Mouse (Mus musculus) hindbrain, postnatal 0 days (tissue): ENCODE measurements around the gene Endov. TPM values are rescaled to one million over a fixed set of nuclear protein-coding genes. Genes with fewer than 3 reads are reported as not detected.

Experiments
- ATAC-seq: fragments of 200-750 bp; cut with Nextera tagmentation; 2 replicates; pipeline ENCODE4 v1.8.0; 2017; ENCODE audit warnings: mild to moderate bottlenecking, moderate TSS enrichment, moderate library complexity
- DNase-seq: peaks from one replicate; pipeline ENCODE4 v3.0.0-alpha.2; 2015; ENCODE audit warnings: low spot score
- H3K27ac ChIP-seq: fragments of 300-500 bp; sonication (generic); 2 replicates; pipeline ENCODE4 v1.5.1; 2014; ENCODE audit warnings: mild to moderate bottlenecking
- H3K27me3 ChIP-seq: fragments of 300-500 bp; sonication (generic); 2 replicates; pipeline ENCODE4 v1.6.1; 2014; ENCODE audit warnings: low read length, mixed read lengths; ENCODE audit not compliant: insufficient read depth
- H3K36me3 ChIP-seq: fragments of 300-500 bp; sonication (generic); 2 replicates; pipeline ENCODE4 v1.6.1; 2014; ENCODE audit warnings: low read length, mixed read lengths; ENCODE audit not compliant: insufficient read depth
- H3K4me1 ChIP-seq: fragments of 300-500 bp; sonication (generic); 2 replicates; pipeline ENCODE4 v1.6.1; 2014; ENCODE audit warnings: antibody characterized with exemption, low read length, mixed read lengths; ENCODE audit not compliant: insufficient read depth
- H3K4me2 ChIP-seq: fragments of 300-500 bp; sonication (generic); 2 replicates; pipeline ENCODE4 v1.6.1; 2014; ENCODE audit warnings: low read depth, mild to moderate bottlenecking, low read length, moderate library complexity, mixed read lengths
- H3K4me3 ChIP-seq: fragments of 300-500 bp; sonication (generic); 2 replicates; pipeline ENCODE4 v1.5.1; 2014; ENCODE audit warnings: low read length
- H3K9ac ChIP-seq: fragments of 300-500 bp; sonication (generic); replicated peaks from 2 replicates; pipeline ENCODE4 v1.6.1; 2014; ENCODE audit warnings: mild to moderate bottlenecking, low read length, moderate library complexity, mixed read lengths
- H3K9me3 ChIP-seq: fragments of 300-500 bp; sonication (generic); 2 replicates; pipeline ENCODE4 v1.6.1; 2016; ENCODE audit warnings: low read length, mixed read lengths
- CTCF ChIP-seq: IDR thresholded peaks from 2 replicates; pipeline ENCODE4 v1.5.1; 2016; ENCODE audit warnings: antibody characterized with exemption, control low read depth, low read depth
- WGBS: fragments of 180-500 bp; shearing (Covaris S2); extraction: QIAGEN DNeasy Blood & Tissue Kit; methylation state at CpG from one replicate; pipeline ENCODE4 v1.1.7; 2014; 5-methylcytosine and 5-hydroxymethylcytosine counted together
- polyA plus RNA-seq: library from polyadenylated mRNA; unstranded; fragments of >200 nt; fragmentation: Nextera tagmentation; extraction: Ambion mirVana; gene quantifications from 2 replicates; pipeline ENCODE4 v1.2.1, GENCODE M21; 2015
- total RNA-seq: library from RNA; depleted of rRNA; stranded (reverse); fragments of >200 nt; gene quantifications from 2 replicates; pipeline ENCODE4 v1.2.3, GENCODE M21; 2014; rRNA removed

The Endov gene
- total RNA-seq: 39.9 and 50.5 TPM in 2 replicates
- 12.8 and 13.4 TPM in 2 replicates for polyA plus RNA-seq

GRCm38 (mm10) chr11:119490861-119491689 lies at the start of gene Endov:
Endov (plus strand) TSS chr11:119491347.
- Histone ChIP-seq H3K36me3 (0 out of 2 replicates have a peak, but pooled peaks cover 4% of the 10 kb centered on the region), H3K9ac (peak within 1 kb of the TSS; percentile 84), H3K9me3 (no peaks in the 10 kb centered on the region), H3K27me3 (no peaks in the 10 kb centered on the region), H3K27ac (peak within 1 kb of the TSS; percentile 94), H3K4me3 (peak within 1 kb of the TSS; percentile 80), H3K4me2 (peak within 1 kb of the TSS; percentile 91), H3K4me1 (peaks cover 11% of the 10 kb centered on the region)
- ATAC-seq (peak; percentile 97), DNase-seq (peak; percentile 99)
- 2% methylated on average over 66 of the region's 66 CpGs for WGBS
- peak; percentile 99 for TF ChIP-seq CTCF

- H3K27me3 ChIP-seq: no peaks in the 10 kb centered on the region
- no peak overlapping the region for H3K9ac ChIP-seq
- no peak overlapping the region for H3K27ac ChIP-seq
- no peak overlapping the region for H3K4me3 ChIP-seq
- H3K9me3 ChIP-seq: no peaks in the 10 kb centered on the region
- no peaks in the 10 kb centered on the region for H3K4me1 ChIP-seq
- no peak overlapping the region for H3K4me2 ChIP-seq
- no peak for ATAC-seq
- TF ChIP-seq CTCF: no peak
- no peaks in the 10 kb centered on the region for H3K36me3 ChIP-seq
- WGBS: 89% methylated on average over 8 of the region's 8 CpGs
- no peak for DNase-seq
These were observed 48.9 kb upstream of the Endov start for GRCm38 (mm10) chr11:119442199-119442598.

- Histone ChIP-seq H3K9me3 (no peaks in the 10 kb centered on the region), H3K27ac (no peak overlapping the region), H3K4me3 (no peak overlapping the region), H3K4me1 (no peaks in the 10 kb centered on the region), H3K9ac (no peak overlapping the region), H3K36me3 (no peaks in the 10 kb centered on the region), H3K4me2 (no peak overlapping the region), H3K27me3 (no peaks in the 10 kb centered on the region)
- 81% methylated on average over 9 of the region's 9 CpGs for WGBS
- DNase-seq: no peak
- no peak for TF ChIP-seq CTCF
- no peak for ATAC-seq
These were observed 47.7 kb upstream of the Endov start for GRCm38 (mm10) chr11:119443442-119443841.

- no peak for ATAC-seq
- Histone ChIP-seq H3K27me3 (no peaks in the 10 kb centered on the region), H3K9ac (no peak overlapping the region), H3K9me3 (no peaks in the 10 kb centered on the region), H3K36me3 (no peaks in the 10 kb centered on the region), H3K4me1 (no peaks in the 10 kb centered on the region), H3K27ac (no peak overlapping the region), H3K4me3 (no peak overlapping the region), H3K4me2 (no peak overlapping the region)
- no peak for DNase-seq
- TF ChIP-seq CTCF: no peak
- WGBS: 64% methylated on average over 4 of the region's 4 CpGs
These were observed 35.0 kb upstream of the Endov start for GRCm38 (mm10) chr11:119456097-119456496.

GRCm38 (mm10) chr11:119477876-119478275 lies 13.3 kb upstream of the Endov start:
- ATAC-seq: no peak

GRCm38 (mm10) chr11:119491690-119492087 lies 542 bp downstream of the Endov start:
- H3K36me3 ChIP-seq: 0 out of 2 replicates have a peak, but pooled peaks cover 4% of the 10 kb centered on the region
- peak overlapping the region; percentile 94 for H3K27ac ChIP-seq
- WGBS: 5% methylated on average over 27 of the region's 27 CpGs
- H3K4me3 ChIP-seq: peak overlapping the region; percentile 80
- H3K9me3 ChIP-seq: no peaks in the 10 kb centered on the region
- H3K9ac ChIP-seq: peak overlapping the region; percentile 84
- TF ChIP-seq CTCF: no peak
- peak overlapping the region; percentile 91 for H3K4me2 ChIP-seq
- DNase-seq (no peak), ATAC-seq (no peak)
- H3K27me3 ChIP-seq: no peaks in the 10 kb centered on the region
- H3K4me1 ChIP-seq: peaks cover 11% of the 10 kb centered on the region

More at GRCm38 (mm10) chr11:119477876-119478275, 13.3 kb upstream of the Endov start:
- Histone ChIP-seq H3K9me3 (no peaks in the 10 kb centered on the region), H3K27me3 (no peaks in the 10 kb centered on the region), H3K27ac (no peak overlapping the region), H3K4me1 (no peaks in the 10 kb centered on the region), H3K4me2 (no peak overlapping the region), H3K9ac (no peak overlapping the region), H3K36me3 (no peaks in the 10 kb centered on the region), H3K4me3 (no peak overlapping the region)
- no peak for TF ChIP-seq CTCF
- DNase-seq: no peak
- whole genome bisulfite sequencing: 90% methylated on average over 4 of the region's 4 CpGs

- Histone ChIP-seq H3K9me3 (no peaks in the 10 kb centered on the region), H3K27me3 (no peaks in the 10 kb centered on the region), H3K4me2 (peak overlapping the region; percentile 91), H3K4me3 (no peak overlapping the region), H3K4me1 (peaks cover 11% of the 10 kb centered on the region), H3K9ac (no peak overlapping the region), H3K27ac (no peak overlapping the region), H3K36me3 (0 out of 2 replicates have a peak, but pooled peaks cover 4% of the 10 kb centered on the region)
- TF ChIP-seq CTCF: no peak
- 95% methylated on average over 6 of the region's 6 CpGs for WGBS
- ATAC-seq: no peak
- DNase-seq: no peak
These were observed 1.7 kb downstream of the Endov start for GRCm38 (mm10) chr11:119492830-119493229.
